Mouse (Mus musculus): ENCODE measurements around the gene Ndufb11. TPM values are rescaled to one million over a fixed set of nuclear protein-coding genes. Genes with fewer than 3 reads are reported as not detected.

Gene Ndufb11
- total RNA-seq (2021) = 100 to 1,000 TPM; 634 to 692 TPM
- long read RNA-seq, experiment 1, transcript Ndufb11-201 (3 exons, 908 nt) = major isoform, 615 of 627 reads
- long read RNA-seq, experiment 1, partial matches to known transcripts = 4 of 627 reads
- long read RNA-seq, experiment 1, other reads (novel, unspliced or antisense) = 8 of 627 reads
- long read RNA-seq, experiment 2, transcript Ndufb11-201 (3 exons, 908 nt) = major isoform, 467 of 477 reads
- long read RNA-seq, experiment 2, partial matches to known transcripts = 4 of 477 reads
- long read RNA-seq, experiment 2, other reads (novel, unspliced or antisense) = 6 of 477 reads

GRCm38 (mm10) chrX:20617176-20617902 lies at the start of gene Ndufb11, which contains the start of gene Rbm10:
Gene Ndufb11 (minus strand): TSS chrX:20617619.
Gene Rbm10 (plus strand): TSS chrX:20617503.
- intact Hi-C loops (cut with DNase I) = no loop called here
- peak; percentile 73 to 76 for DNase-seq

- intact Hi-C loops (cut with DNase I) = loop anchor here (5.0 kb wide), 3 partner anchors 39 to 289 kb away; partner anchors contain the start of genes Elk1 and Usp11
- no peak for DNase-seq
Observed at GRCm38 (mm10) chrX:20663444-20663790, 46.0 kb upstream of the Ndufb11 start.

- DNase-seq = peak; percentile 76 to 85
- intact Hi-C loops (cut with DNase I) = loop anchor here (1.0 to 5.0 kb wide), 4 partner anchors 39 to 289 kb away; partner anchors contain the start of genes Elk1 and Usp11
Observed at GRCm38 (mm10) chrX:20662716-20663443, 45.5 kb upstream of the Ndufb11 start.

- DNase-seq = no peak
- intact Hi-C loops (cut with DNase I) = loop anchor here (1.0 to 5.0 kb wide), 4 partner anchors 40 to 290 kb away; partner anchors contain the start of genes Elk1 and Usp11
Observed at GRCm38 (mm10) chrX:20662317-20662715, 44.9 kb upstream of the Ndufb11 start.

DNA sequence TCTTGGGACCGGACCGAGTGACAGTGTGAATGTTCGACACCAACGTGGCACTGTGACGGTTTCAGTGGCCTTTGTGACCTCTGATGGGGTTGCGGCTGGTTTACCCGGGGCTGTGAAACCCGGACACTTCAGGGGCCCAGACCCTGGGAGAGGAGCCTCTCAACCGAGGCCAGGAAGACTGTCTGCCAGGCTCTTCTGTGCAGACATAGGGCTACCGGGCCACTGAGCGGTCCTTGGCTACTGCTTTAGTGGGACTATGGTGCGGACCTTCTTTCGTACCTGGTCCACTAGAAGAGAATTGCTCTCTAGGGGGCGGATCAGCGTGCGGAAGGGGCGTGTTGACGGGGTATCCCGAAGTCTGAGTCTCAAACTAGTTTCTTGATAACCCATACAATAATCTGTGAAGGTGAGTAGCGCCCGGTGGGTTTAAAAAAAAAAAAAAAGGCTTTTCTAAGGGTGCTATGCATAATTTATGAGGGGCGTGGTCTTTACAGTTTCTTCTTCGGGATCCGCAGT lies 41.5 kb upstream of the Ndufb11 start:
- peak in 1 of 2 experiments; percentile 17 for DNase-seq
- intact Hi-C loops (cut with DNase I) = no loop called here

GRCm38 (mm10) chrX:20658026-20658652 lies 40.7 kb upstream of the Ndufb11 start, which contains the start of gene Uba1:
Gene Uba1 (plus strand): TSS chrX:20658326.
- DNase-seq = peak; percentile 66 to 74
- intact Hi-C loops (cut with DNase I) = no loop called here

DNA sequence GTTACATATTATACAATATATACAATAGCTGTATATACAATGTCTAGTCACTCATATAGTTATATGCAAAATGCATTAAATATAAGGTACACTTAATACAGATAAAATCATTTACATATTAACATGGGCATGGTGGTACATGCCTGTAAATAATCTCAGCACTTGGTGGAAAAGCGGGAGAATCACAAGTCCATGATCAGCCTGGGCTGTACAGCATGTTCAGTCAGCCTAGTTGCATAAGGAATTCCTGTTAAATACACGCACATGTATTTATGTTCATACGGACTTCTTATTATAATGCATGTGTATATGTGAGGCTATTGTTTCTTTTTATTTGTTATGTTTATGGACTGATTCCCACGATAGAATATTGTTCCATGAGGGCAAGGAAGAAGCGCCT lies 40.2 kb upstream of the Ndufb11 start:
- intact Hi-C loops (cut with DNase I) = no loop called here
- no peak for DNase-seq

- DNase-seq = peak in 1 of 2 experiments; percentile 14
- intact Hi-C loops (cut with DNase I) = no loop called here
Observed at GRCm38 (mm10) chrX:20644780-20645179, 27.4 kb upstream of the Ndufb11 start.

DNA sequence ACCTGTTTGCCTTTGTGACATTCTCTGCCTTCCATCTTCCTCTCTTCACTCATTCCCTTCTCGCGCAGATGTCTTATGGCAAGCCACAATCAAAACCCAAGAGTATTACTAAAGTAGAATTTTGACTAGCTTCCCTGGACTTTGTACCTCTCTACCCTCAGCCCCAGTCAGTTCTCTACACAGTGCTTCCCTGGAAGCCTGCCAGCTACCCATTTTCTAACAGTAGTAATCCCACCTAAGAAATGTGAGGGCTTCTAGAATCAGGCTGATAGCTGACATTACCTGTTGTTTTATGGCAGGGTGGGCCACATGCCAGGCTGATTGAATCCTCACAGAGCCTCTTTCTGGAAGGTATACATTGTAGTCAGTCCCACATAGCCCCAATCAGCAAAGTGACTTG lies 20.7 kb upstream of the Ndufb11 start:
- no peak for DNase-seq
- intact Hi-C loops (cut with DNase I) = no loop called here

GRCm38 (mm10) chrX:20617903-20618399 lies 532 bp upstream of the Ndufb11 start:
- intact Hi-C loops (cut with DNase I) = no loop called here
- peak in 1 of 2 experiments; percentile 32 for DNase-seq

GRCm38 (mm10) chrX:20616861-20617175 lies 601 bp downstream of the Ndufb11 start:
- intact Hi-C loops (cut with DNase I) = no loop called here
- no peak for DNase-seq

DNA sequence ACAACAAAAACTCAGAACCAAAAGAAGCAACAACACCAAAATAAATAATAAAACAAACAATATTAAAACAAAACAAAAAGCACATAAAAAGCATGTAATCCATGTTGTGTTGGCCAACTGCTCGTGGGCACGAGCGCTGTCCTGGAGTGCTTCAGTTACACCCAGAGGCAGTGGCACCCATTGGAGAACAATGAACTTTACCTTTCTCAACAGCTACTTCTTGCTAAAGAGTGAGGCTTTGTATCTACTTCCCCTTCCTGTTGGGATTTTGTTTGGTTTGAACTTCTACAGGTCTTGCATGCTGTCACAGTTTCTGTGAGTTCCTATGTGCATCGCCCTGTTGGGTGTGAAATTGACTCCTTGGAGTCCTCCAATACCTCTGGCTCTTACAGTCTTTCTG lies 8.9 kb downstream of the Ndufb11 start:
- intact Hi-C loops (cut with DNase I) = no loop called here
- DNase-seq = no peak

DNA sequence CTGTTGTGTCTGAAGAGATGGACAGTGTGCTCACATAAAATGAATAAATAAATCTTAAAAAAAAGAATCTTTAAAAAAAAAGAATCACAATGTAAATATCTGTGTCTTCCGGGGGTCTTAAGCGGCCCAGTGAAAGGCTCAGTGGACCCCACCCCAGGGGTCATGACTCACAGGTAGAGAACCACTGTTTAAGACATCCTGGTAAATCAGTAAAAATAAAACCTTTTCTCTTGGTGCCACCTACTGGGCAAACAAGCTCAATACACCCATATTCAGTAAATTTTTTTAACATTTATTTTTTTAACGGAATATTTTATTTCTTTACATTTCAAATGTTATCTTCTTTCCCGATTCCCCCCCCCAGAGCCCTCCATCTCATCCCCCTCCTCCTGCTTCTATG lies 29.5 kb downstream of the Ndufb11 start:
- intact Hi-C loops (cut with DNase I) = loop anchor here (5.0 to 10.0 kb wide), 2 partner anchors 431 to 563 kb away; no protein-coding TSS in a partner anchor
- DNase-seq = no peak

GRCm38 (mm10) chrX:20573927-20574326 lies 43.5 kb downstream of the Ndufb11 start:
- no peak for DNase-seq
- intact Hi-C loops (cut with DNase I) = loop anchor here (5.0 kb wide), 1 partner anchor 207 kb away; no protein-coding TSS in a partner anchor

- intact Hi-C loops (cut with DNase I) = loop anchor here (5.0 kb wide), 1 partner anchor 205 kb away; no protein-coding TSS in a partner anchor
- no peak for DNase-seq
Observed at GRCm38 (mm10) chrX:20572683-20573082, 44.7 kb downstream of the Ndufb11 start.

- DNase-seq = peak; percentile 12 to 43
- intact Hi-C loops (cut with DNase I) = loop anchor here (5.0 kb wide), 1 partner anchor 204 kb away; no protein-coding TSS in a partner anchor
Observed at GRCm38 (mm10) chrX:20571024-20571423, 46.4 kb downstream of the Ndufb11 start.

Measured in heart, postnatal 14 days (tissue).